Mouse (Mus musculus) ovary, postnatal 14 days (tissue): ENCODE data around the gene Cldn18.

ENCODE experiments used
- DNase-seq: peaks from one replicate; pipeline ENCODE4 v3.0.0; 2022; ENCODE audit warnings: low spot score

Cldn18 gene

DNA sequence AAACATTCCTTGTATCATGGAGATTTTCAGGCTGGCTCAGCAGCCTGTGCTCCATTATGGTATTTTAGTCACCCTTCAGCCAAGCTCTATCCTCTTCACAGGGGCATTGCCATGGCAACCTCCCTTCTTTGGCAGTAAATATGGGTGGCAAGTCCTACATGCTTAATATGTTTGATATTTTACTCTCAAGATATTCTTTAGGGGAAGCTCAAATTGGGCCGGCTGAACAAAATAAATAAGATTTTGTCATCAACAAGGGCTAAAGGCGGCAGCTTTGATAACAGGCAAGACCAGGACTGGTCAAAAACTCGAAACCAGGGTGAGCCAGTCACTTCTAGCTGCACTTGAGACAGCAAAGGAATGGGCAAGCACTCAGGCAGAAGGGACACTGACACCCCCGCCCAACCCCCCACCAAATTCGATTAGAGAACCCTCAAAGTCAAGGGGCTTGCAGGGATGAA lies 32.0 kb downstream of the Cldn18 start:
- no peak for DNase-seq

DNA sequence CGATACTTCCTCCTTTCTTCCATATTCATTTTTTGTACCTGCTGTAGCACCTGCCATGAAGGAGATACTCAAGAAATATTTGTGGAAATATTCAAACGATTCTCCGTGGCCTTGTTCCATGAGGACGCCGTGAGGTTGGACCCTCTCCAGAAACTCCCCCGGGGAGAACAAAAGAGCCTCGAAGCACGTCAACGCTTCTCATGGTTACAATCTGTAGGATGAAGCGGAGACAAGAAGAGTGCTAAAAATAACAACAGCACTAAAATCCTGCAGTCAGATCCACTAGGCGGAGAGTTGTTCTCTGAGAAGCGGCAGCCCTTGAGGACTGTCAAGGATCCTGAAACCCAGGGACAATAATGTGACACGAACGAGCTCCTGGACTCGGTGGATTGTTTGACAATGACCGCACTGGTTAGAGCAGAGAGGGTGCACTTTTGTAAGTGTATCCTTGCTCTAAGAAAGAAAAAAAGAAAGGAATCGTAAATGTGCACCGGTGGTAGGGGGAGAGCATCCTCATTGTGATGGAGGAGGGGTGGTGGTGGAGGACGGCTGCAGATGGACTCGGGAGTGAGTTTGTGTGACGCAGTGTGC lies 35.0 kb downstream of the Cldn18 start:
- DNase-seq = no peak

DNA sequence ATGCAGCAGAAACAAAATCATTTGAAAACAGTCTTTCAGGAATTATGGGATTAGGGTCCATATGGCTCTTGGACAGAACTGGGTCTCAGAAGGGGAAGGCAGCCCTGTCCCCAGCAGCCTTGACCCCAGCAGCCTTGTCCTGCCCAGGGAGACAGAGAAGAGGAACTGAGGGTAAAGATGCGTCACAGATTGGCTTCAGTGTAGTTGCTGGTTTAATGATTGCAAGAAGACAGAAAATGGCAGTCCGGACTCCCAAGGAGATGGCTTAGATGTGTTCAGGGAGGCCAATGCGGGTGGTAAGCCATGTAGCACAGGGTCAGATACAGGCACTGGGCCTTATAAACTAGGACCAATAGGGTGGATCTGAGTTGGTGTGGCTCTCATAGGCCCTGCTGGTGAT lies 41.4 kb downstream of the Cldn18 start:
- no peak for DNase-seq

DNA sequence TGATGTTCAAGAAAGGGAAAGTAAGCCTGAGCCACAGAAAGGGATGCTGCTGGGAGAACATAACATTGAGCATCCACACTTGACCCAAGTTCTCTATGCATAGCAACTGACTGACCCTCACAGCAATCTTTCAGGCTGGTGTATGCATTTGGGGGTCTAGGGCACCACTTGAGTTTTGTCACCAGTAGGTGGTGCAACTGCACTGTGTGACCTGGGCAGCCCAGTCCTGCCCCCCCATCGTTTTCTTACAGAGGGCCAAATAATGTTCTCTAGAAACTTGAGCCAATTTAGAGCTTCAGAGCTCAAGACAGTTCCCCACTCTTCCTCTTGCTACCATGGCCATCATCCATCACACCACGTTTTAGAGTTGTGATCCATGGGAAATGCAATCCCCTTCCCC lies 45.5 kb downstream of the Cldn18 start:
- no peak for DNase-seq

DNA sequence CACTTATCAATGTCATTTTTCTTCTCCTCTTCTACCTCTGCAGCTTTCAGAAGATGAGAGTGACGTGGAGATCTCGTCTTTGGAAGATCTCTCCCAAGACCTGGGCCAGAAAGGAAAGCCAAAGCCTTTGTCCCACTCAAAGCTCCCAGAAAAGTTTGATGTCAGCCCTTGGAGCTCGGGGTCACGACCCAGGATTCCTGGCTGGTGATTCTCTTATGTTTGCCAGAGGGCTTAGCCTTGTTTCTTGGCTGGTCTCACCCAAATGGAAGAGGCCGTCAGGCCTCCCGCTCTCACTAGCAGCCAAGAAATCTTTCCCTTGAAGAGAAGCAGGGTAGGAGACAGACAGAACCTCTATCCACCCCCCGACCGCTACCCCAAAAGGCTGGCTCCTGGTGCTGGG lies 49.5 kb downstream of the Cldn18 start:
- peak; percentile 42 for DNase-seq

DNA sequence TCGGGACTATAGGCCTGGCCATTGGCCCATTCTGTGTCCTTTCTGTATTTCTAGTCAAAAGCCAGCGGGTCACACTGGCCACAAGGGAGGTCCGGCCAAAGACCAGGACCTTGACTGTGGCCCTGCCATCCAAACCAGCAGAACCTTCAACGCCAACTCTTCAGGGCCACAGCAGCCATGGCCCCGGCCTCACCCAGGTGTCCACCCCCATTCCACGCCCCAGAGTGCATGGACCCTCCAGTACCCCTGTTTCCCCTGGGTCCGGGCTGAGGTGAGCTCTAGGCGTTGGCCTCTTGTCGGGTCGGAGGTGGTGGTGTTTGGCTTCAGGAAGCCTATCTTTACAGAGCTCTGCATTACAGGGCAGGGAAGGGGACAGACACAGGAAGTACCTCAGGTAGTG lies 54.2 kb downstream of the Cldn18 start:
- DNase-seq = no peak

DNA sequence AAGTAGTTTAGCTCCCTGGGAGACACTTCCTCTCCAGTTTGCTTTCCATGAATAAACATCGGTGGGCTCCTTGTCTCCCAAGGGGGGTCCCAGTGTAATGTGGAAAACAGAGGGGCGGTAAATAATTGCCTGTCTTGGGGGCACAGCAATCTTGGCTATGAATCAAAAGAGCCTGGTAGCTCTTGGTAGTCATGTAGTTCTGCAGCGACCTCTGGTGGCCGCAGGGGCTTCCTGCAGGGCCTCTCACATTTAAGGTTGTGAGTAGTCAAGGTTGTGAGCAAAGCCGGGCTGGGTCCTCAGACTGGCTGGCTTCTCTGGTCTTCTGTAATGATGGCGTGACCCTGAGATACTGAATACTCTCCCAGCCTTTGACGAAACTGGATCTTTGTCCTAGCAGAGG lies 54.7 kb downstream of the Cldn18 start:
- DNase-seq = peak; percentile 57

DNA sequence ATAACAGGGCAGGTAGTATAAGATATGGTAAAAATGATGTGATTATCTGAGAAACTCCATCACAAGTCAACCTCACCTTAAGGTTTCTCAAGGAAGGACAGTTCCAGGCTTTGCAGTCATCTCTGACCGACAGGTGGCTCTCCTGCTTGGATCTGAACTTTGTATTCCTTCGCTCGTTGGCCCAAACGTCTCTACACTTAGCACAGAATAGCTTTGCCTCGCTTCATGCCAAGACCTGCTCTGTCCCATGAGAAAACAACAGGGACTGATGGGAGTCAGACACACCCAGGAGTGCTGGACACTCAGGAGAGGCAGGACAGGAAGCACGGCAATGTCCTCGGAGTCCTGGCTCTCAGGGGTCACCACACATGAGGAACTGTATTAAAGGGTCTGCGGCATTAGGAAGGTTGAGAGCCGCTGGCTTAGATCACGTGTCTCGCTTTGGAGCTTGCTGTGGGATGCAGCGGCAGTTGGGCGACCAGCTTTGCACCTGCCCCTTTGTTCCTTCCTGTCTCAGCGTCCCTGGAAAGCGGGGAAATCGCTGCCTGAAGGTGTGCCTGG lies 55.4 kb downstream of the Cldn18 start:
- DNase-seq = no peak

DNA sequence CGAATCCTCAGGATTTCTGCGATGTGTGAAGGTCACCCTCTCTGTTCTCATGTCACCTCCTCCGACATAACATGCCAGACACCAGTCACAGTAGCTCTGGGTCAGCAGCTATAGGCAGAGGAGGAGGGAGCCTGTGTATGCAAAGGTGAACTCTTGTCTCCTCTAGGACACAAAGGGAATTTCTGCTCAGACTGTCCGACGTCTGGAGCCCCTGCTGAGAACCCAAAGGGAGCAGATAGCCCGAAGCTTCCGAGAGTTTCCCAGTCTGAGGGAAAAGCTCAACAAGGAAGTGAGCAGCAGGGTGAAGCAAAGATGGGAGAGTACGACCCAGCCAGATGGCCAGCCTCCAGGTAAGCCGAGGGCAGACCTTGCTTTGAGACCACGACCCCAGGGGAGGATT lies 56.3 kb downstream of the Cldn18 start:
- no peak for DNase-seq

DNA sequence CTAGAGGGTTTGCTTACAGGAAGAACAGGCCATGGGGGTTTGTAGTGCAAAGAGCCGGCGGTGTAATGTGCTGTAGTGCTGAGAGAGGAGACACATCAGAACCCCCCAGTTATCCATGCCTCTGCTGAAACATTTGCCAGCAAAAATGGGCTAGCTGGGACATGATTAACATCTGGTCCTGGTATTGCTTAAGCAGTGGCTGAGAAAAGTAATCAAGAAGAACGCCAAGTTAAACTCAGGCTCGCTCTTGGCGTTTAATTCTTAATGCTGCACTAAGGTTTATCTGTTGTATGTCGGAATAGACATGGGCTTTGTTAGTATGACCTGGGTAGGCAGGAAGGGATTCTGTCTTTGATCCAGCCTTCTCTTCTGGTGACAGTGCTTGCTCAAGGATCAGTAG lies 71.0 kb downstream of the Cldn18 start:
- no peak for DNase-seq

DNA sequence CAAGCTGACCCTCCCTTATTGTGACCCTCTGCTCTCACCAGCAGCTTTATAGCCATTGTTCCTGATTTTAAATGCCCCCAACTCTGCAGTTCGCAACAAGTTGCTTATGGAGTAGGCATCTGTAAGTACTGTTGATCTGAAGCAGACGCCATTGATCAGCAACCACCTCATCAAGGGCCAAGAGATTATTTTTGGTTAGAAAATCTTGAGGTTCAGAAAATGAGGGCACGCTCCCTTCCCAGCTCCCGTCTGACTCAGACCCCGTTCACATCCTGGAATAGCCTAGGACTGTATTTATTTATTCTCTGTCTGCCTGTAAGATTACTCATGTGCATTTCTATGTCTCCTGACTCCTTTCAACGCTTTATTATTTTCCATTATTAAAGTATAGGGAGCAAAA lies 71.7 kb downstream of the Cldn18 start:
- DNase-seq = no peak

DNA sequence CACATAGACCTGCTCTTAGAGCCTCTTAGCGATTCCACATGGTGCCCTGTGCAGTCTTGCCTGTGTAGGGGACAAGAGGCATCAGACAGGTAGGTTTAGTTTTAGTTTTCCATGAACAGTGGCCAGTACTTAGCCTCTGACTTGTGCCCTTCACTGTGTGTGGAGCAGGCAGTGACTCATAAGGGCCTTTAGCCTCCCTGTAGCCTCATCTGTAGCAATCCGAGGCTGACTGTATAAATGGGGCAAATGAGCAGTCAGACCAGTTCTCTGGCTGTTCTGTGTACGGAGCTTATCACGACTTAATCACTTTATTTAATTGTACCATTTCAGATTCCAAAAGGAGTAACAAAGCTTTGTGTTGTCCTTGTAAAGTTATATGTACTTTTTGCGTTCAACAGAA lies 77.1 kb downstream of the Cldn18 start:
- no peak for DNase-seq
